Mouse (Mus musculus) intestine, embryonic 15.5 days (tissue): ENCODE measurements around the gene Mapk6. TPM values are rescaled to one million over a fixed set of nuclear protein-coding genes. Genes with fewer than 3 reads are reported as not detected.
A peak's percentile ranks its signal among the peaks of the same experiment; 100 is the strongest.

Source experiments
- ATAC-seq: fragments of 200-750 bp; cut with Nextera tagmentation; 2 replicates; pipeline ENCODE4 v1.8.0; 2017; ENCODE audit warnings: moderate TSS enrichment, moderate library complexity
- H3K27ac ChIP-seq: fragments of 300-500 bp; sonication (generic); 2 replicates; pipeline ENCODE4 v1.5.1; 2015; ENCODE audit warnings: mild to moderate bottlenecking, inconsistent platforms
- H3K27me3 ChIP-seq: fragments of 300-500 bp; sonication (generic); replicated peaks from 2 replicates; pipeline ENCODE4 v1.6.1; 2015; ENCODE audit warnings: inconsistent platforms
- H3K36me3 ChIP-seq: fragments of 300-500 bp; sonication (generic); 2 replicates; pipeline ENCODE4 v1.6.1; 2015; ENCODE audit warnings: inconsistent platforms
- H3K4me1 ChIP-seq: fragments of 300-500 bp; sonication (generic); replicated peaks from 2 replicates; pipeline ENCODE4 v1.6.1; 2015; ENCODE audit warnings: inconsistent platforms
- H3K4me2 ChIP-seq: fragments of 300-500 bp; sonication (generic); replicated peaks from 2 replicates; pipeline ENCODE4 v1.6.1; 2015; ENCODE audit warnings: mild to moderate bottlenecking, inconsistent platforms
- H3K4me3 ChIP-seq: fragments of 300-500 bp; sonication (generic); replicated peaks from 2 replicates; pipeline ENCODE4 v1.5.1; 2015; ENCODE audit warnings: inconsistent platforms
- H3K9ac ChIP-seq: fragments of 300-500 bp; sonication (generic); 2 replicates; pipeline ENCODE4 v1.6.1; 2015; ENCODE audit warnings: inconsistent platforms
- H3K9me3 ChIP-seq: fragments of 300-500 bp; sonication (generic); 2 replicates; pipeline ENCODE4 v1.6.1; 2016; ENCODE audit warnings: inconsistent platforms
- WGBS: fragments of 180-500 bp; shearing (Covaris S2); methylation state at CpG from one replicate; pipeline ENCODE4 v1.1.7; 2015; 5-methylcytosine and 5-hydroxymethylcytosine counted together
- polyA plus RNA-seq: library from polyadenylated mRNA; unstranded; fragments of >200 nt; fragmentation: Nextera tagmentation; extraction: Ambion mirVana; gene quantifications from 2 replicates; pipeline ENCODE4 v1.2.1, GENCODE M21; 2015

Gene Mapk6
- polyA plus RNA-seq, 1 experiment from 2014 or later = 55.5 TPM

GRCm38 (mm10) chr9:75399069-75399468 is 10.7 kb downstream of the Mapk6 start:
- ATAC-seq = no peak
- H3K9me3 ChIP-seq = no peaks in the 10 kb centered on the region
- H3K36me3 ChIP-seq = 0 out of 2 replicates have a peak, but pooled peaks cover 6% of the 10 kb centered on the region
- H3K27me3 ChIP-seq = no peaks in the 10 kb centered on the region
- H3K27ac ChIP-seq = no peak overlapping the region
- H3K4me2 ChIP-seq = no peak overlapping the region
- H3K4me1 ChIP-seq = peaks cover 16% of the 10 kb centered on the region
- 94% methylated on average over 4 of the region's 4 CpGs for WGBS
- H3K9ac ChIP-seq = no peak overlapping the region
- no peak overlapping the region for H3K4me3 ChIP-seq

GRCm38 (mm10) chr9:75395971-75396370 is 13.8 kb downstream of the Mapk6 start:
- peaks cover 10% of the 10 kb centered on the region; the same call in 1 of the 2 replicates for H3K36me3 ChIP-seq
- no peaks in the 10 kb centered on the region for H3K9me3 ChIP-seq
- H3K4me1 ChIP-seq = 0 out of 2 replicates have a peak, but pooled peaks cover 4% of the 10 kb centered on the region
- H3K9ac ChIP-seq = no peak overlapping the region
- ATAC-seq = peak; percentile 79; the same call in 1 of the 2 replicates
- H3K27ac ChIP-seq = no peak overlapping the region
- no peak overlapping the region for H3K4me3 ChIP-seq
- WGBS = 68% methylated on average over 6 of the region's 6 CpGs
- H3K4me2 ChIP-seq = no peak overlapping the region
- H3K27me3 ChIP-seq = no peaks in the 10 kb centered on the region

GRCm38 (mm10) chr9:75393251-75393650 is 16.6 kb downstream of the Mapk6 start:
- ATAC-seq = no peak
- no peak overlapping the region for H3K27ac ChIP-seq
- H3K9ac ChIP-seq = no peak overlapping the region
- H3K4me1 ChIP-seq = no peaks in the 10 kb centered on the region
- 74% methylated on average over 12 of the region's 12 CpGs for WGBS
- H3K36me3 ChIP-seq = peaks cover 23% of the 10 kb centered on the region
- H3K4me2 ChIP-seq = no peak overlapping the region
- no peaks in the 10 kb centered on the region for H3K9me3 ChIP-seq
- no peaks in the 10 kb centered on the region for H3K27me3 ChIP-seq
- H3K4me3 ChIP-seq = no peak overlapping the region

- H3K4me2 ChIP-seq = no peak overlapping the region
- H3K27me3 ChIP-seq = no peaks in the 10 kb centered on the region
- H3K9me3 ChIP-seq = no peaks in the 10 kb centered on the region
- ATAC-seq = 0 out of 2 replicates have a peak, but pooled peaks have one; percentile 20
- WGBS = 84% methylated on average over 9 of the region's 9 CpGs
- no peak overlapping the region for H3K9ac ChIP-seq
- no peak overlapping the region for H3K27ac ChIP-seq
- no peaks in the 10 kb centered on the region for H3K4me1 ChIP-seq
- H3K4me3 ChIP-seq = no peak overlapping the region
- peaks cover 16% of the 10 kb centered on the region; the same call in 1 of the 2 replicates for H3K36me3 ChIP-seq
Measured at GRCm38 (mm10) chr9:75385218-75385974, 24.4 kb downstream of the Mapk6 start.

- Histone ChIP-seq H3K4me1 (no peaks in the 10 kb centered on the region), H3K36me3 (peaks cover 12% of the 10 kb centered on the region; the same call in 1 of the 2 replicates), H3K9me3 (no peaks in the 10 kb centered on the region), H3K4me3 (no peak overlapping the region), H3K27me3 (no peaks in the 10 kb centered on the region), H3K9ac (no peak overlapping the region), H3K4me2 (no peak overlapping the region), H3K27ac (no peak overlapping the region)
- 78% methylated on average over 3 of the region's 3 CpGs for WGBS
- peak; percentile 85 for ATAC-seq
Measured at GRCm38 (mm10) chr9:75384337-75384962, 25.4 kb downstream of the Mapk6 start.

GRCm38 (mm10) chr9:75383785-75384184 is 26.0 kb downstream of the Mapk6 start:
- H3K4me2 ChIP-seq = no peak overlapping the region
- no peaks in the 10 kb centered on the region for H3K4me1 ChIP-seq
- WGBS = 82% methylated on average over 9 of the region's 9 CpGs
- H3K9me3 ChIP-seq = no peaks in the 10 kb centered on the region
- no peak overlapping the region for H3K9ac ChIP-seq
- H3K36me3 ChIP-seq = peaks cover 5% of the 10 kb centered on the region; the same call in 1 of the 2 replicates
- ATAC-seq = no peak
- no peaks in the 10 kb centered on the region for H3K27me3 ChIP-seq
- H3K27ac ChIP-seq = no peak overlapping the region
- H3K4me3 ChIP-seq = no peak overlapping the region

- Histone ChIP-seq H3K27ac (no peak overlapping the region), H3K4me2 (no peak overlapping the region)
Measured at GRCm38 (mm10) chr9:75382825-75383224, 27.0 kb downstream of the Mapk6 start.

GRCm38 (mm10) chr9:75378774-75379173 is 31.0 kb downstream of the Mapk6 start:
- Histone ChIP-seq H3K4me2 (no peak overlapping the region), H3K4me3 (no peak overlapping the region), H3K9me3 (no peaks in the 10 kb centered on the region), H3K27ac (no peak overlapping the region), H3K9ac (no peak overlapping the region), H3K36me3 (no peaks in the 10 kb centered on the region), H3K27me3 (no peaks in the 10 kb centered on the region), H3K4me1 (no peaks in the 10 kb centered on the region)
- WGBS = 74% methylated on average over 2 of the region's 2 CpGs
- no peak for ATAC-seq

More at GRCm38 (mm10) chr9:75382825-75383224, 27.0 kb downstream of the Mapk6 start:
- WGBS = 87% methylated on average over 14 of the region's 14 CpGs
- Histone ChIP-seq H3K4me3 (no peak overlapping the region), H3K36me3 (0 out of 2 replicates have a peak, but pooled peaks cover 3% of the 10 kb centered on the region), H3K4me1 (no peaks in the 10 kb centered on the region), H3K9ac (no peak overlapping the region), H3K27me3 (no peaks in the 10 kb centered on the region), H3K9me3 (no peaks in the 10 kb centered on the region)
- ATAC-seq = no peak

- no peaks in the 10 kb centered on the region for H3K27me3 ChIP-seq
- no peak overlapping the region for H3K4me2 ChIP-seq
- H3K9ac ChIP-seq = no peak overlapping the region
- no peaks in the 10 kb centered on the region for H3K9me3 ChIP-seq
- H3K36me3 ChIP-seq = no peaks in the 10 kb centered on the region
- WGBS = 58% methylated on average over 1 of the region's 1 CpGs
- H3K4me1 ChIP-seq = no peaks in the 10 kb centered on the region
- no peak for ATAC-seq
- no peak overlapping the region for H3K27ac ChIP-seq
- H3K4me3 ChIP-seq = no peak overlapping the region
Measured at GRCm38 (mm10) chr9:75376428-75376827, 33.4 kb downstream of the Mapk6 start.

- WGBS = 94% methylated on average over 9 of the region's 9 CpGs
- H3K4me3 ChIP-seq = no peak overlapping the region
- H3K27me3 ChIP-seq = no peaks in the 10 kb centered on the region
- no peak overlapping the region for H3K9ac ChIP-seq
- H3K4me1 ChIP-seq = no peaks in the 10 kb centered on the region
- H3K36me3 ChIP-seq = no peaks in the 10 kb centered on the region
- no peaks in the 10 kb centered on the region for H3K9me3 ChIP-seq
- H3K27ac ChIP-seq = no peak overlapping the region
- H3K4me2 ChIP-seq = no peak overlapping the region
- no peak for ATAC-seq
Measured at GRCm38 (mm10) chr9:75375606-75376005, 34.2 kb downstream of the Mapk6 start.

- 72% methylated on average over 3 of the region's 3 CpGs for WGBS
- no peak for ATAC-seq
- no peaks in the 10 kb centered on the region for H3K27me3 ChIP-seq
- H3K4me2 ChIP-seq = no peak overlapping the region
- no peaks in the 10 kb centered on the region for H3K4me1 ChIP-seq
- no peaks in the 10 kb centered on the region for H3K36me3 ChIP-seq
- H3K9me3 ChIP-seq = no peaks in the 10 kb centered on the region
- no peak overlapping the region for H3K9ac ChIP-seq
- H3K4me3 ChIP-seq = no peak overlapping the region
- H3K27ac ChIP-seq = no peak overlapping the region
Measured at GRCm38 (mm10) chr9:75368779-75369178, 41.0 kb downstream of the Mapk6 start.

GRCm38 (mm10) chr9:75366191-75366590 is 43.6 kb downstream of the Mapk6 start:
- Histone ChIP-seq H3K4me1 (no peaks in the 10 kb centered on the region), H3K4me3 (no peak overlapping the region), H3K36me3 (no peaks in the 10 kb centered on the region), H3K4me2 (no peak overlapping the region), H3K27me3 (no peaks in the 10 kb centered on the region), H3K27ac (no peak overlapping the region), H3K9ac (no peak overlapping the region), H3K9me3 (no peaks in the 10 kb centered on the region)
- 56% methylated on average over 5 of the region's 5 CpGs for WGBS
- ATAC-seq = no peak; the same call in 1 of the 2 replicates
